14 mouse cellular contexts compared by ENCODE assay signal in the genomic region with DNA sequence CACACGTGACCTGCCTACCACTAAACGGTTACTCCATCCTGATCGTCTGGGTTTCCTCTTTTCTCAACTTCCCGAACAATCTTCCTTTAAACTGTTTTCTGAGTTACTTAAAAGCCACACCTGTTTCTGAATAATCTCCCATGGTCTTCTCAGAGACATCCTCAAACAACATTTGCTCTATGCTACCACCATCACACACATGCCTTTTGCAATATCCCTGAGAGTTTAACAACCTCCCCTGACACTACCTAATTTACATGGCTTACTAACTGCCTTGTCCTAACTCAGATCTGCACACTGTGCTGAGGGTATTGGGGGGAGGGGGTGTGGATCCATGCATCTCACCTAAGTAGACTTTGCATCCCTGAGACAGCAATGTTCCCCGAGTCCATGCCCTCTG.
"Had no signal": no experiment of that assay in that cellular context is flagged by ENCODE, and none has a peak within 500 bp of the region (broad histone marks: within the 10 kb centered on the region; RNA-seq: fewer than 3 reads in every experiment).

No protein-coding gene starts in this region.

- H3K9me3 ChIP-seq: midbrain, embryonic 13.5 days; midbrain, embryonic 15.5 days; neural tube, embryonic 12.5 days; stomach, embryonic 15.5 days had no signal

- H3K27me3 ChIP-seq: midbrain, embryonic 13.5 days; midbrain, embryonic 15.5 days; neural tube, embryonic 12.5 days; stomach, embryonic 15.5 days had no signal

- H3K36me3 ChIP-seq: midbrain, embryonic 13.5 days; midbrain, embryonic 15.5 days; neural tube, embryonic 12.5 days; stomach, embryonic 15.5 days had no signal

- DNase-seq: lung, adult 18-20 months; lung, embryonic 14.5 days; lung, postnatal 10 days; lung, postnatal 4 days; right cerebral cortex, postnatal 14 days; thymus, adult 18-20 months; thymus, postnatal 14 days; thymus, postnatal 36 days had no signal

- H3K4me3 ChIP-seq: midbrain, embryonic 13.5 days; midbrain, embryonic 15.5 days; neural tube, embryonic 12.5 days; stomach, embryonic 15.5 days had no signal

- H3K4me1 ChIP-seq: midbrain, embryonic 13.5 days; midbrain, embryonic 15.5 days; neural tube, embryonic 12.5 days; stomach, embryonic 15.5 days had no signal

- ATAC-seq: midbrain, embryonic 13.5 days; midbrain, embryonic 15.5 days had no signal

- H3K27ac ChIP-seq: midbrain, embryonic 13.5 days; midbrain, embryonic 15.5 days; neural tube, embryonic 12.5 days; stomach, embryonic 15.5 days; stomach, postnatal 0 days had no signal

- H3K4me2 ChIP-seq: lung, embryonic 14.5 days; midbrain, embryonic 11.5 days; midbrain, embryonic 13.5 days; midbrain, embryonic 15.5 days; neural tube, embryonic 12.5 days; stomach, embryonic 15.5 days had no signal

- H3K9ac ChIP-seq: lung, embryonic 14.5 days; midbrain, embryonic 13.5 days; midbrain, embryonic 15.5 days; neural tube, embryonic 12.5 days; stomach, embryonic 15.5 days had no signal
